Mouse (Mus musculus) neutrophil, adult 5-6 weeks (primary cell): ENCODE measurements around the gene Gtpbp2. TPM values are rescaled to one million over a fixed set of nuclear protein-coding genes. Genes with fewer than 3 reads are reported as not detected.

Source experiments
- ATAC-seq: fragments of 151-379, 151-347 bp; 2 replicates; pipeline ENCODE4 v1.8.0; 2017; ENCODE audit warnings: mild to moderate bottlenecking, moderate TSS enrichment; ENCODE audit not compliant: insufficient number of reproducible peaks, poor library complexity, low FRiP score, severe bottlenecking; ENCODE audit errors: extremely low read depth
- total RNA-seq: library from RNA; stranded (forward); fragments of 200-1000 nt; gene quantifications from 2 replicates; pipeline ENCODE4 v1.2.3, GENCODE M21; 2017

Gene Gtpbp2
- total RNA-seq, 1 experiment from 2014 or later: 181 TPM

- ATAC-seq: peak; percentile 85
Measured at GRCm38 (mm10) chr17:46143578-46144423, 17.0 kb upstream of the Gtpbp2 start, which contains the start of gene Rsph9. Gene Rsph9 (minus strand): TSS chr17:46144216.

- peak; percentile 98 for ATAC-seq
Measured at GRCm38 (mm10) chr17:46152847-46153782, 7.7 kb upstream of the Gtpbp2 start, which contains the start of gene Mad2l1bp. Gene Mad2l1bp (minus strand): TSS chr17:46153553.

- ATAC-seq: no peak
Measured at GRCm38 (mm10) chr17:46154336-46154735, 6.5 kb upstream of the Gtpbp2 start.

GRCm38 (mm10) chr17:46156680-46157079, 4.2 kb upstream of the Gtpbp2 start:
- ATAC-seq: no peak

GRCm38 (mm10) chr17:46157131-46157530, 3.7 kb upstream of the Gtpbp2 start:
- ATAC-seq: no peak

- no peak for ATAC-seq
Measured at GRCm38 (mm10) chr17:46159236-46159635, 1.6 kb upstream of the Gtpbp2 start.

GRCm38 (mm10) chr17:46160090-46160662, 656 bp upstream of the Gtpbp2 start:
- peak; percentile 53 for ATAC-seq

GRCm38 (mm10) chr17:46161179-46161578, 347 bp downstream of the Gtpbp2 start:
- ATAC-seq: no peak

- no peak for ATAC-seq
Measured at GRCm38 (mm10) chr17:46161710-46162109, 878 bp downstream of the Gtpbp2 start.

GRCm38 (mm10) chr17:46162551-46162950, 1.7 kb downstream of the Gtpbp2 start:
- no peak for ATAC-seq

GRCm38 (mm10) chr17:46162951-46163421, 2.2 kb downstream of the Gtpbp2 start:
- ATAC-seq: peak; percentile 20; the same call in 1 of the 2 replicates

- no peak for ATAC-seq
Measured at GRCm38 (mm10) chr17:46164301-46164700, 3.5 kb downstream of the Gtpbp2 start.

- ATAC-seq: no peak
Measured at GRCm38 (mm10) chr17:46164791-46165190, 4.0 kb downstream of the Gtpbp2 start.

- no peak for ATAC-seq
Measured at GRCm38 (mm10) chr17:46165460-46165859, 4.6 kb downstream of the Gtpbp2 start.

GRCm38 (mm10) chr17:46166270-46166669, 5.4 kb downstream of the Gtpbp2 start:
- ATAC-seq: no peak

GRCm38 (mm10) chr17:46167014-46167413, 6.2 kb downstream of the Gtpbp2 start:
- ATAC-seq: no peak

- no peak for ATAC-seq
Measured at GRCm38 (mm10) chr17:46168318-46168717, 7.5 kb downstream of the Gtpbp2 start.

- ATAC-seq: no peak
Measured at GRCm38 (mm10) chr17:46168768-46169167, 7.9 kb downstream of the Gtpbp2 start.

GRCm38 (mm10) chr17:46170538-46170937, 9.7 kb downstream of the Gtpbp2 start:
- peak; percentile 59; the same call in 1 of the 2 replicates for ATAC-seq
